Mouse (Mus musculus) CD8-positive naive resting alpha-beta T cell, adult 2 months (primary cell): ENCODE data around the gene Bub1b.
A peak's percentile ranks its signal among the peaks of the same experiment; 100 is the strongest.

ENCODE experiments used
- DNase-seq, 2 experiments: peaks; one replicate each; pipeline ENCODE4 v3.0.0; 2022; ENCODE audit warnings: low read depth in 2 of 2, low spot score in 2 of 2

Gene Bub1b

GRCm38 (mm10) chr2:118597673-118598568, at the start of gene Bub1b:
Gene Bub1b, plus strand, starts transcription at chr2:118598211.
- DNase-seq, result peak; percentile 76 to 86

- DNase-seq, result no peak
Measured at GRCm38 (mm10) chr2:118548421-118549221, 49.4 kb upstream of the Bub1b start.

- DNase-seq, result peak in 1 of 2 experiments; percentile 46
Measured at GRCm38 (mm10) chr2:118549507-118550473, 48.2 kb upstream of the Bub1b start, which contains the start of gene Bmf. Gene Bmf, minus strand, starts transcription at chr2:118549687.

GRCm38 (mm10) chr2:118551606-118552005, 46.4 kb upstream of the Bub1b start:
- DNase-seq, result no peak

GRCm38 (mm10) chr2:118554356-118554990, 43.5 kb upstream of the Bub1b start:
- peak; percentile 65 to 73 for DNase-seq

GRCm38 (mm10) chr2:118558426-118558825, 39.6 kb upstream of the Bub1b start:
- no peak for DNase-seq

- no peak for DNase-seq
Measured at GRCm38 (mm10) chr2:118562015-118562414, 36.0 kb upstream of the Bub1b start.

GRCm38 (mm10) chr2:118562431-118562830, 35.6 kb upstream of the Bub1b start:
- DNase-seq, result no peak

GRCm38 (mm10) chr2:118567179-118567578, 30.8 kb upstream of the Bub1b start:
- DNase-seq, result no peak

- no peak for DNase-seq
Measured at GRCm38 (mm10) chr2:118570939-118571338, 27.1 kb upstream of the Bub1b start.

- DNase-seq, result no peak
Measured at GRCm38 (mm10) chr2:118572183-118572836, 25.7 kb upstream of the Bub1b start.

GRCm38 (mm10) chr2:118573135-118573534, 24.9 kb upstream of the Bub1b start:
- DNase-seq, result no peak

- DNase-seq, result no peak
Measured at GRCm38 (mm10) chr2:118586013-118586412, 12.0 kb upstream of the Bub1b start.

- DNase-seq, result no peak
Measured at GRCm38 (mm10) chr2:118587686-118588085, 10.3 kb upstream of the Bub1b start.

GRCm38 (mm10) chr2:118591083-118591482, 6.9 kb upstream of the Bub1b start:
- no peak for DNase-seq

GRCm38 (mm10) chr2:118599087-118599486, 1.1 kb downstream of the Bub1b start:
- no peak for DNase-seq

- DNase-seq, result no peak
Measured at GRCm38 (mm10) chr2:118601599-118602263, 3.7 kb downstream of the Bub1b start.

- DNase-seq, result no peak
Measured at GRCm38 (mm10) chr2:118604091-118604490, 6.1 kb downstream of the Bub1b start.

- peak; percentile 13 to 36 for DNase-seq
Measured at GRCm38 (mm10) chr2:118606032-118606431, 8.0 kb downstream of the Bub1b start.
